Mouse (Mus musculus): ENCODE measurements at regions not wholly inside any gene's neighbourhood (a gene's known extent, or its start where the extent isn't known, plus 50 kb on each side); places are given as distances from the start of the nearest gene placed in this dataset.
A peak's percentile ranks its signal among the peaks of the same experiment; 100 is the strongest.

DNA sequence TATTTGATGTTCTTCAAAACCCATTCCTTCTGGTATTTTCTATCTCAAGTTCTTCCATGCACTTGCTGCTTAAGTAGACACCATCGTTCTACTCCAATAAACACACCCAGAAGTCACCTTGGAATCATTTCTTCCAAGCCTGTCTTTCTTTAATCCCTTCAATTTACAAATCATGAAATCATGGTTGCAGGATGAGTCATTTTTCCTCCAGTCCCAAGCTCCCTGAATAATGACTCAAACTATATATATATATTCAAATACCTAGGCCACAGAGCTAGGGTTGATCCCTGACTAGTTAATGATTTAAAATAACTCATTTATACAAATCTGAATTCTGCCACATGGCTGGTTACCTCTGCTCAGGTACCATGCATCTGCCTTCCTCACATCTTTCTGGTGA, 337.2 kb upstream of the Nr2f2 start:
- Histone ChIP-seq H3K27ac (ENCODE audit: low read depth, low read length) (no peak overlapping the region), H3K36me3 (ENCODE audit: insufficient read depth) (no peaks in the 10 kb centered on the region), H3K4me3 (ENCODE audit: low read depth, low read length) (no peak overlapping the region), H3K9ac (no peak overlapping the region), H3K4me1 (ENCODE audit: insufficient read depth) (no peaks in the 10 kb centered on the region), H3K9me3 (ENCODE audit: low read length) (no peaks in the 10 kb centered on the region), H3K4me2 (ENCODE audit: low read depth) (no peak overlapping the region), H3K27me3 (ENCODE audit: insufficient read depth, low read length) (no peaks in the 10 kb centered on the region)
- DNase-seq, result no peak
- ATAC-seq, result no peak
- 93% methylated on average over 1 of the region's 1 CpGs for WGBS
- no peak for TF ChIP-seq CTCF (IDR thresholded peaks at IDR 0.05; ENCODE audit: low read depth)

DNA sequence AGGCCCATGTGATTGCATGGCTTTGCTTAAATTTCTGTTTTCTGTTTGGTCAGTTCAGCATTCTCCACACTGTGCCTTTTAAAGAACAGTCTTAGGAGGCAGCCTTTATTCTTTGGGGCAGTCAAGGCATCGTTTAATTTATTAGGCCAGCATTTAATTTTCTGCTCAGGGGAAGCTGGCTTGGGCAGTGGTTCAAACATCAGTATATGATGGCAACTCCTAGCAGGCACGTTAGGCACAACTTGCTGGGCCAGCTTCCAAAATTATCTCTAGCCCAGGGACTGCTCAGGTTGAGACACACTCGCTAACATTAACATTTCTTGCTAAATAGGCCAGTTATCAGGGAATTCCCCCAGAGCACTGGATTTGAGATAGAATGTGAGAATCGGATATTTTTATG, 333.9 kb upstream of the Nr2f2 start:
- no peaks in the 10 kb centered on the region for H3K36me3 ChIP-seq (ENCODE audit: insufficient read depth)
- 66% methylated on average over 4 of the region's 4 CpGs for WGBS
- no peak for DNase-seq
- no peak for TF ChIP-seq CTCF (IDR thresholded peaks at IDR 0.05; ENCODE audit: low read depth)
- H3K4me1 ChIP-seq (ENCODE audit: insufficient read depth), result no peaks in the 10 kb centered on the region
- H3K9me3 ChIP-seq (ENCODE audit: low read length), result no peaks in the 10 kb centered on the region
- H3K4me3 ChIP-seq (ENCODE audit: low read depth, low read length), result no peak overlapping the region
- ATAC-seq, result no peak
- H3K4me2 ChIP-seq (ENCODE audit: low read depth), result no peak overlapping the region
- H3K9ac ChIP-seq, result no peak overlapping the region
- no peak overlapping the region for H3K27ac ChIP-seq (ENCODE audit: low read depth, low read length)
- no peaks in the 10 kb centered on the region for H3K27me3 ChIP-seq (ENCODE audit: insufficient read depth, low read length)

DNA sequence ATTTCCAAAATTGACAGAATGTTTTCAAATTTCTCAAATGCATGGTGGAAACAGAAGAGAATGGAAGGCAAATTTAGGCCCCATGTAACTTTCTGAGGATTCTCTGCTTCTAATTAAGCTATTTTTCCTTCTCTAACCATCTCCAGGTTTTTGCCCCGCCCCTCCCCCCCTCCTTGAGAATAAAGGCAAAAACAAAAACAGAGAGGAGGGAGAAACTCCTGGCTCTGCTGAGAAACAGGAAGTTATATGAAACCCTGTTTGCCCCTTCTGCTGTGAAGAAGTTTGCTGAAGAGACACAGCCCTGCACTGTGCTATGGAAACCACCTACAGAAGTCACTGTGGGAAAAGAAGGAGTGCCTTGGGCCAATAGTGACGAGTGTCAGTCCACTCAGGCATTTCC, 332.9 kb upstream of the Nr2f2 start:
- Histone ChIP-seq H3K27ac (ENCODE audit: low read depth, low read length) (no peak overlapping the region), H3K36me3 (ENCODE audit: insufficient read depth) (no peaks in the 10 kb centered on the region), H3K9me3 (ENCODE audit: low read length) (no peaks in the 10 kb centered on the region), H3K4me2 (ENCODE audit: low read depth) (no peak overlapping the region), H3K4me1 (ENCODE audit: insufficient read depth) (no peaks in the 10 kb centered on the region), H3K4me3 (ENCODE audit: low read depth, low read length) (no peak overlapping the region), H3K27me3 (ENCODE audit: insufficient read depth, low read length) (no peaks in the 10 kb centered on the region), H3K9ac (no peak overlapping the region)
- DNase-seq (no peak), ATAC-seq (no peak)
- no peak for TF ChIP-seq CTCF (IDR thresholded peaks at IDR 0.05; ENCODE audit: low read depth)
- WGBS, result 69% methylated on average over 2 of the region's 2 CpGs

DNA sequence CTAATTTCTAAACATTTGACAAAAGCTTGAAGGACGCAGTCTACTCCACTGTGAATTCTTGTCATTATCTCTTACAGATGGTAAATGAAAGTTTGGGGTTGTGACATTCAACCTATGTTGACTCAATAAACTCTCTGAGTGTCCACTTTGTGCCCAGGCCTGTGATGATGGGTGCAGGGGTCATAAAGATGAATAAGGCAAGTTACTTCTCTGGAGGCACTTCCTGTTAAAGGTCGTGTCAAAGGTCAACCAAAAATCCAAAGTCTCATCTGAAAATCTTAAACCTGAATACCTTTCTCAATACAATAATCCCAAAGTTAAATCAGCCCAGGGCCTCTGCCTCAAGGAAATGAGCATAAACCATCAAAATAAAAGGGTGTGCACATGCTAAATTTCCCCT, 332.5 kb upstream of the Nr2f2 start:
- Histone ChIP-seq H3K27me3 (ENCODE audit: insufficient read depth, low read length) (no peaks in the 10 kb centered on the region), H3K4me3 (ENCODE audit: low read depth, low read length) (no peak overlapping the region), H3K36me3 (ENCODE audit: insufficient read depth) (no peaks in the 10 kb centered on the region), H3K9me3 (ENCODE audit: low read length) (no peaks in the 10 kb centered on the region), H3K4me2 (ENCODE audit: low read depth) (no peak overlapping the region), H3K9ac (no peak overlapping the region), H3K27ac (ENCODE audit: low read depth, low read length) (no peak overlapping the region), H3K4me1 (ENCODE audit: insufficient read depth) (no peaks in the 10 kb centered on the region)
- no peak for TF ChIP-seq CTCF (IDR thresholded peaks at IDR 0.05; ENCODE audit: low read depth)
- DNase-seq (no peak), ATAC-seq (no peak)
- 82% methylated on average over 2 of the region's 2 CpGs for WGBS

DNA sequence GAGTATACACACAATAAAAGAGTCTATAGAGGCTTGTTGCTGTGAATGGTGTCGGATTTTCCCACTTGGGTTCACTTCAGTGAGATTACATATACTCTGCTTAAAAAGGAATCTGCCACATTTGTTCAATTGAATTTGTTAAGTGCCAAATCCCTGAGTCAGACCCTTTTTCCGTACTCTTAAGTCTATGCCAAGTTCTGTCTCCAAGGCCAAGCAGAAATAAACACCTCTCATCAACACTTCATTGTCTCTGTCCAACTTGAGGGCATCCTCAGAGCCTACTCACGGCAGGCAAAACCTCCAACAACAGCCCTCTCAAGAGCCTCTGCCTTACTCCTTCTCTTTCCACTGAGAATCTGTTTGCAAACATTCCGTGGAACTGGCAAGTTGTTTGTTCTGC, 325.6 kb upstream of the Nr2f2 start:
- H3K4me2 ChIP-seq (ENCODE audit: low read depth), result no peak overlapping the region
- 50% methylated on average over 4 of the region's 4 CpGs for WGBS
- no peaks in the 10 kb centered on the region for H3K4me1 ChIP-seq (ENCODE audit: insufficient read depth)
- no peak overlapping the region for H3K27ac ChIP-seq (ENCODE audit: low read depth, low read length)
- no peaks in the 10 kb centered on the region for H3K36me3 ChIP-seq (ENCODE audit: insufficient read depth)
- no peaks in the 10 kb centered on the region for H3K27me3 ChIP-seq (ENCODE audit: insufficient read depth, low read length)
- ATAC-seq (no peak), DNase-seq (no peak)
- H3K9me3 ChIP-seq (ENCODE audit: low read length), result no peaks in the 10 kb centered on the region
- no peak overlapping the region for H3K4me3 ChIP-seq (ENCODE audit: low read depth, low read length)
- no peak for TF ChIP-seq CTCF (IDR thresholded peaks at IDR 0.05; ENCODE audit: low read depth)
- H3K9ac ChIP-seq, result no peak overlapping the region

DNA sequence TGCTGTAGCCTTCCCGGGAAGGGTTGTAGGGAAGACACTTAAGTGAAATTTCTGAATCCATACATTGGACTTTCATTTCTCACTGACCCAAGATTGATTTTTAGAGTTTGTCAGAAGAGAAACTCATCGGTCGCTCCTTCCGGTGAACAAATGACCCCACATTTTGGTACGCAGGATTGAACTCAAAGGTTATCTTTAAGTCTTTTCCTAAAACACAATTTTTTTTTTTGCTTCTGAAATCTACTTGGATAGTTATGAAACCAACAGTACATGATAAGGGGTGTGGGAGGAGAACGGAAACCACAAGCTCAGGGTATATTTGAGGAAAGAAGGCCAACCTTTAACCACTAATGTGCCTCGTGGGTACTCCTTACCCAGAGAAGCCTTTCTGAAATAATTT, 324.3 kb upstream of the Nr2f2 start:
- H3K36me3 ChIP-seq (ENCODE audit: insufficient read depth), result no peaks in the 10 kb centered on the region
- no peak overlapping the region for H3K4me2 ChIP-seq (ENCODE audit: low read depth)
- TF ChIP-seq CTCF (IDR thresholded peaks at IDR 0.05; ENCODE audit: low read depth), result no peak
- H3K9me3 ChIP-seq (ENCODE audit: low read length), result no peaks in the 10 kb centered on the region
- DNase-seq, result no peak
- no peak overlapping the region for H3K9ac ChIP-seq
- no peaks in the 10 kb centered on the region for H3K4me1 ChIP-seq (ENCODE audit: insufficient read depth)
- H3K27ac ChIP-seq (ENCODE audit: low read depth, low read length), result no peak overlapping the region
- H3K4me3 ChIP-seq (ENCODE audit: low read depth, low read length), result no peak overlapping the region
- no peaks in the 10 kb centered on the region for H3K27me3 ChIP-seq (ENCODE audit: insufficient read depth, low read length)
- WGBS, result 93% methylated on average over 7 of the region's 7 CpGs
- no peak for ATAC-seq

DNA sequence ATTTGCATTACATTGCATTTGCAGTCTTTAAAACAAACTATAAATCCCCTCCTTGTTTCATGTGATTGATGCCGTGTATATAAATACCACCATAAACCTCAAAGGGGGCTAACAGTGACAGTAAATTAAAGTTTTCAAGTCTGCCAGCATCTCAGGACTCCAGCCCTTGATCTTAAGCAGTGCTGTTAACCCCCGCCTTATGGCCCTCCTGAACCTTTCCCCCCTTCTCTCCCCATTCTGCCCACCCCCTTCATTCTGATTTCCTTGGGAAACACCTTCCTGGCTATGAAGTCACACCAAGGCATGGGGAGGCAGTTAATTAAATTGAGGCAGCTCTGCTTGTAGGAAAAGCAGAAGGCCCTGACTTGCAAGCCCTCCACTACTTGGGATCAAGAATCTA, 302.5 kb upstream of the Nr2f2 start:
- no peak for DNase-seq
- no peak for ATAC-seq
- no peak for TF ChIP-seq CTCF (IDR thresholded peaks at IDR 0.05; ENCODE audit: low read depth)
- Histone ChIP-seq H3K9ac (no peak overlapping the region), H3K27ac (ENCODE audit: low read depth, low read length) (no peak overlapping the region), H3K9me3 (ENCODE audit: low read length) (no peaks in the 10 kb centered on the region), H3K27me3 (ENCODE audit: insufficient read depth, low read length) (no peaks in the 10 kb centered on the region), H3K4me1 (ENCODE audit: insufficient read depth) (no peaks in the 10 kb centered on the region), H3K4me2 (ENCODE audit: low read depth) (no peak overlapping the region), H3K4me3 (ENCODE audit: low read depth, low read length) (no peak overlapping the region), H3K36me3 (ENCODE audit: insufficient read depth) (no peaks in the 10 kb centered on the region)
- WGBS, result 67% methylated on average over 2 of the region's 2 CpGs

DNA sequence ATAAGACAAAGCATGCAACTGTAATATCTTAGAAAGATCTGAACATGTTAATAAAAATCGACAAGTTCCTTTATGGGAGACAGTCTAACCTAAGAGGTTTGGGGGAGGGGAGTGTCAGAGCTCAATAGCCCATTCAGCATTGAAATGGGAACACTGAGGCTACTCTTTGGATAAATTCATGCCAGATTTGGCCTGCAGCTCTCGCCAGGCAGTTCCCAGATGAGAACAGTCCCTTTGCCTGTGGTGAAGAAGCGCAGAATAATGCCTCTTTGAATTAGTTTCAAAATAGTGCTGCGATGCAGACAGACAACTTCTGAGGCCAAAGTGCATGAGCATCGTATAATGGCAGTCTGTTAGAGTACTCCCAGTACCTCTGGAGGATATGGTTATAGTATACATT, 293.6 kb upstream of the Nr2f2 start:
- TF ChIP-seq CTCF (IDR thresholded peaks at IDR 0.05; ENCODE audit: low read depth), result no peak
- peak; percentile 34; the same call in 1 of the 2 replicates for ATAC-seq
- 58% methylated on average over 5 of the region's 5 CpGs for WGBS

More for the DNA sequence above, 293.6 kb upstream of the Nr2f2 start:
- H3K9me3 ChIP-seq (ENCODE audit: low read length), result no peaks in the 10 kb centered on the region
- no peak overlapping the region for H3K4me2 ChIP-seq (ENCODE audit: low read depth)
- H3K9ac ChIP-seq, result no peak overlapping the region
- no peaks in the 10 kb centered on the region for H3K4me1 ChIP-seq (ENCODE audit: insufficient read depth)
- H3K27ac ChIP-seq (ENCODE audit: low read depth, low read length), result no peak overlapping the region
- H3K36me3 ChIP-seq (ENCODE audit: insufficient read depth), result no peaks in the 10 kb centered on the region
- no peak for DNase-seq
- no peaks in the 10 kb centered on the region for H3K27me3 ChIP-seq (ENCODE audit: insufficient read depth, low read length)
- no peak overlapping the region for H3K4me3 ChIP-seq (ENCODE audit: low read depth, low read length)
